Mouse (Mus musculus): Measurements from ENCODE around the gene 4930539E08Rik.
A peak's percentile ranks its signal among the peaks of the same experiment; 100 is the strongest.

The 4930539E08Rik gene

DNA sequence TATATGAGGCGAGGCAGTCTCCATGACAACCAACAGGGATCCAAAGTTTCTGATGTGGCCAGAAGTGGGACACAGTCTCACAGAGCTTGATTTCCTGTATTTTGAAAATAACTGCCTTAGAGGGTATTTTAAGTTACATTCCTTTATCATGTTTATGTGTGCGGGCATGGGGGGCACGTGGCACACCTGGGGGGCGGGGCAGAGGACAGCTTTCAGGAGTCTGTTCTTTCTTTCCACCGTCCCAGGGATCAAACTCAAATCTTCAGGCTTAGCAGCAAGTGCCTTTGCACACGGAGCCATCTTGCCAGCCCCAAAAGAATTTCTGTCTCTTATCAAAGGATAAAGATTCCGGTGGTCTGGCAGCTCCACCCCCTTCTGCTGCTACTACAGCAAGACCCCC lies 51.2 kb downstream of the 4930539E08Rik start:
- DNase-seq (ENCODE audit: low read depth, low spot score) = peak; percentile 37

DNA sequence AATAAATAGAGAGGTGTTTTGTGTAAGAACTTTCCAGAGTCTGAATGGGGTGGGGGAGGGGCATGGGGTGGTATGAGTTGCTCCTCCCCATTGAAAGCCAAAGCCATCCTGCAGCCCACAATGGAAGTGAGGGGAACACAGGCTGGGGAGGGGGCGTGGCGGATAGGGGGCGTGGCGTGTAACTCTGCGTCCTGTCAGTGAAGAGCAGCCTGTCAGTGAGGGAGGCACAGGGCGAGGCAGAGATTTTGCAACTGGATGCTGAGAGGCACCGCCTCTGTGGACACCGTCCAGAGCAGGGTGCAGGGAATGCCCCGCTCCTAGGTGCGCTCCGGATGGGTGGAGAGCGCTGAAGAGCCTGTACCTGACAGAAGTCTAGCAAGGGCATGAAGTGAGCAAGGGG lies 56.9 kb downstream of the 4930539E08Rik start, which contains the start of gene Pnpla1:
Gene Pnpla1 (plus strand): TSS at position 207 of the 400 bp plus-strand sequence.
- DNase-seq (ENCODE audit: low read depth, low spot score) = peak; percentile 95

DNA sequence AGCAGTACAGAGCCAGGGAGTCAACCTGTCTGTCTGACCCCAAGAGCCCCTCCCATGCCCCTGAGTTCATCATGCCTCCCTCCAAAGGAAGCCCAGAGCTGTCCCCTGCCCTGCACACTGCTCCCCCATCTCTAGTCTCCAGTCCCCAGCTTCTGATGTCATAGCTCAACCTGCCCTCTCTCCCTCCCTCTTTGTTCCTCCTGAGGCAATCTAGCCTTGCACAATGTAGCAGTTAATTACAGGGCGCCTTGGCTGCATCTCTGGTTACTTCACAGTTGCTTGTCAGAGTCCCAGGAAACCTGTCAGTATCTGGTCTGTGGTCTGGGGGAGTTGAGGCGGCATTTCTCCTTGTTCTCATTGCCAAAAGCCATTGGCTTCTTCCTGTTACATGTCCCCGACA lies 59.1 kb downstream of the 4930539E08Rik start:
- DNase-seq (ENCODE audit: low read depth, low spot score) = no peak

DNA sequence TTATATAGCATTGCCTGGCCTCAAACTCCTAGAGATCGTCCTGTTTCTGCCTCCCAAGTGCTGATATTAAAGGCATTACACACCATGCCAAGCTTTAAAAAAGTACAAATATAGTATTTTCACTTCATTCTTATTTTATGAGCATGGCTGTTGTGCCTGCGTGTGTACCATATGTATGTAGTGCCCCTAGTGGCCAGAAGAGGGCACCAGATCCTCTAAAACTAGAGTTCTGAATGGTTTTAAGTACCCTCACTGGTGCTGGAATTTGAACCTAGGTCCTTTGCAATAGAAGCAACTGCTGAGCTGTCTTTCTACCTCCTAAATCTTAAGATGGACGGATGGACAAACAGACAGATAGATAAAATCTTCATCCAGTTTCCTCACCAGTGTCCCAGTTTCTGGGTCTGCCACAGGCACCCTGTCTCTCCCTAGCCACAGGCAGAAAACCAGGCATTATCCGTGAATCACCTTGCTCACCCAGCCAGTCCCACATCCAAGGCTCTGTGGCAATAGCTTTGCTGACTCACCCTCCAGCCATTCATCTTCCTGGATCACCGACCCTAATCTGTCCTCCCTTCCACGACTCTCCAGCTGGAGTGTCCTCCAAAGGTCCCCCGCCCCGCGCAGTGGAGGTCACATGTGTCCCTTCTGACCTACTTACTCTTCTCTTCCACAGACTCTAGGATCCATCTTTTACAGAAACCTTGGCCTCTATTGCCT lies 59.8 kb downstream of the 4930539E08Rik start:
- DNase-seq (ENCODE audit: low read depth, low spot score) = peak; percentile 83

DNA sequence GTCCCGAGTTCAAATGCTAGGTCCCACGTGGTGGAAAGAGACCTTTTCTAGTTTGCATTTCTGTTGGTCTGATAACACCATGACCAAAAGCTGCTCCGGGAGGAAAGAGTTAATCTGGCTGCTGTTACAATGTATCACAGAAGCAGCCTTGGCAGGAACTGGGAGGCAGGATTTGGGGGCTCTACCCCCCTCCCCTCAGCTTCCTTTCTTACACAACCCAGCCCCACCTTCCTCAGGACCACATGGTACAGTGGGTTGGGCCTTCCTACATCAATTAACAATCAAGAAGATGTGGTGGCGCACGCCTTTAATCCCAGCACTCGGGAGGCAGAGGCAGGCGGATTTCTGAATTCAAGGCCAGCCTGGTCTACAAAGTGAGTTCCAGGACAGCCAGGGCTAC lies 60.7 kb downstream of the 4930539E08Rik start:
- no peak for DNase-seq (ENCODE audit: low read depth, low spot score)

DNA sequence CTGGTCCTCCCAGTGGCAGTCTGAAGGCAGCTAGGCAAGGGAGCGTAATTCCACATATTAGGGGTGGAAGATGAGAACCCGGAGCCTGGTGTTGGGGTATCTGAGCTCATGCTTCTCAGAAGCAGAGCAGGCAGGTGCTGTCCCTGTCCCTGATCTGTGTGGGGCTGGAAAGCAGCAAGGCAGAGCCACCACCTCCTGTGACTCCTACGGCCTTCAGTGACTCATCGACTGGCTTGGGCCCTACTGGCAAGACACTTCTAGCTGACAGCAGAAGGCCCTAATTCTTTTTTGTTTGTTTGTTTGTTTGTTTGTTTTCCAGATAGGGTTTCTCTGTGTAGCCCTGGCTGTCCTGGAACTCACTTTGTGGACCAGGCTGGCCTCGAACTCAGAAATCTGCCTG lies 64.6 kb downstream of the 4930539E08Rik start:
- no peak for DNase-seq (ENCODE audit: low read depth, low spot score)

DNA sequence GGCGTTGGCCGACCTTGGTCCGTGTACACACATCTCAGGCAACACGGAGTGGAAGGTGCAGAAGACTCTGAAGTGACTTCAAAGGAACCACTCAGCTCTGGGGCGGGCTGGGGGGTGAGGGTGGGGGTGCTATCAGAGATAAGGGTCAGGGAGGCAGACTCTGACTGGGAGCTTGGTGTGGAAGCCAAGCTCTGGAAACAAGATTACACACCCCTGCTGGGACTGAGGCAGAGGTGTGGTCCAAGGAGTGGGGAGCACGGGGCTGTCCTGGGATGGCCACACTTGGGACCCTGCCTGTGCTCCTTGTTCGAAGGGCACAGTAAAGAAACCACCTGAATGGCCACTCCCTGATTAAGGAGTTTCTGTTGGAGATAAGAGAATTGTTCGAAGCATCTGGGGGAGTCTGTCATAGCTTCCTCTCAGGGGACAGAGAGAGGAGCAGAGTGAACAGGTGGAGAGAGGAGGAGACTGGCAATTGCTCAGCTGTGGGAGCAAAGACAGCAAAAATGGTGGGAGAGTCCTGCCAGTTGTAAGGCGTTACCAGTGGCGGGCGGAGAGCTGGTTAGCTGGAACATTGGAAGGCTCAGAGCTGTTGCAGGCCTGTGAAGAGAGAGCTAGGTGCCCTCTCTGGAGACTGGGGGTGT lies 68.0 kb downstream of the 4930539E08Rik start:
- no peak for DNase-seq (ENCODE audit: low read depth, low spot score)
